Mouse (Mus musculus): ENCODE results near the gene Sept8. TPM values are rescaled to one million over a fixed set of nuclear protein-coding genes. Genes with fewer than 3 reads are reported as not detected.
"Not testable (repeated sequence)": the region's sequence is repeated elsewhere in the genome, so short reads cannot be mapped to it uniquely, and the experiment has no call there.

Sept8 gene
- polyA plus RNA-seq, 1 experiment from 2014 or later, result 25.2 TPM

- H3K36me3 ChIP-seq, result peaks cover 34% of the 10 kb centered on the region
- ATAC-seq (ENCODE audit: low FRiP score, low read depth), result no peak
- WGBS, result 83% methylated on average over 1 of the region's 1 CpGs
These were observed 13.2 kb downstream of the Sept8 start for GRCm38 (mm10) chr11:53532231-53532620.

GRCm38 (mm10) chr11:53539002-53539491 lies 20.0 kb downstream of the Sept8 start:
- Histone ChIP-seq H3K27me3 (replicated peaks) (no peaks in the 10 kb centered on the region), H3K9ac (no peak overlapping the region), H3K36me3 (peaks cover 54% of the 10 kb centered on the region), H3K4me3 (no peak overlapping the region), H3K9me3 (no peaks in the 10 kb centered on the region), H3K27ac (no peak overlapping the region), H3K4me2 (replicated peaks) (no peak overlapping the region), H3K4me1 (no peaks in the 10 kb centered on the region)
- WGBS, result 70% methylated on average over 15 of the region's 15 CpGs
- ATAC-seq (ENCODE audit: low FRiP score, low read depth), result no peak

More at GRCm38 (mm10) chr11:53532231-53532620, 13.2 kb downstream of the Sept8 start:
- Histone ChIP-seq H3K27me3 (replicated peaks) (no peaks in the 10 kb centered on the region), H3K9ac (no peak overlapping the region), H3K4me2 (replicated peaks) (no peak overlapping the region), H3K9me3 (no peaks in the 10 kb centered on the region), H3K4me1 (0 out of 2 replicates have a peak, but pooled peaks cover 4% of the 10 kb centered on the region), H3K4me3 (no peak overlapping the region), H3K27ac (no peak overlapping the region)

GRCm38 (mm10) chr11:53540394-53540793 lies 21.3 kb downstream of the Sept8 start:
- H3K4me2 ChIP-seq (replicated peaks), result no peak overlapping the region
- peaks cover 41% of the 10 kb centered on the region for H3K36me3 ChIP-seq
- H3K27me3 ChIP-seq (replicated peaks), result no peaks in the 10 kb centered on the region
- ATAC-seq (ENCODE audit: low FRiP score, low read depth), result no peak
- no peak overlapping the region for H3K27ac ChIP-seq
- no peaks in the 10 kb centered on the region for H3K4me1 ChIP-seq
- 94% methylated on average over 3 of the region's 3 CpGs for WGBS
- no peak overlapping the region for H3K9ac ChIP-seq
- H3K9me3 ChIP-seq, result no peaks in the 10 kb centered on the region
- H3K4me3 ChIP-seq, result no peak overlapping the region

- no peak for ATAC-seq (ENCODE audit: low FRiP score, low read depth)
- peaks cover 4% of the 10 kb centered on the region for H3K4me1 ChIP-seq
- no peak overlapping the region for H3K4me3 ChIP-seq
- H3K9me3 ChIP-seq, result no peaks in the 10 kb centered on the region
- 84% methylated on average over 11 of the region's 11 CpGs for WGBS
- no peak overlapping the region for H3K27ac ChIP-seq
- no peak overlapping the region for H3K4me2 ChIP-seq (replicated peaks)
- no peak overlapping the region for H3K9ac ChIP-seq
- no peaks in the 10 kb centered on the region for H3K27me3 ChIP-seq (replicated peaks)
- H3K36me3 ChIP-seq, result peaks cover 32% of the 10 kb centered on the region
These were observed 22.2 kb downstream of the Sept8 start for GRCm38 (mm10) chr11:53541222-53541621.

- Histone ChIP-seq H3K4me3 (no peak overlapping the region), H3K27ac (no peak overlapping the region), H3K36me3 (peaks cover 16% of the 10 kb centered on the region), H3K27me3 (replicated peaks) (no peaks in the 10 kb centered on the region), H3K4me2 (replicated peaks) (no peak overlapping the region), H3K9me3 (no peaks in the 10 kb centered on the region), H3K4me1 (peaks cover 6% of the 10 kb centered on the region), H3K9ac (no peak overlapping the region)
- ATAC-seq (ENCODE audit: low FRiP score, low read depth), result no peak
- 77% methylated on average over 7 of the region's 7 CpGs for WGBS
These were observed 24.0 kb downstream of the Sept8 start for GRCm38 (mm10) chr11:53543021-53543420.

GRCm38 (mm10) chr11:53546271-53546670 lies 27.2 kb downstream of the Sept8 start:
- Histone ChIP-seq H3K4me1 (peaks cover 6% of the 10 kb centered on the region), H3K4me2 (replicated peaks) (no peak overlapping the region), H3K27ac (no peak overlapping the region), H3K9ac (no peak overlapping the region), H3K36me3 (peaks cover 9% of the 10 kb centered on the region; the same call in 1 of the 2 replicates), H3K27me3 (replicated peaks) (no peaks in the 10 kb centered on the region), H3K4me3 (no peak overlapping the region), H3K9me3 (no peaks in the 10 kb centered on the region)
- 39% methylated on average over 6 of the region's 6 CpGs for WGBS
- no peak for ATAC-seq (ENCODE audit: low FRiP score, low read depth)

- 89% methylated on average over 6 of the region's 6 CpGs for WGBS
- ATAC-seq (ENCODE audit: low FRiP score, low read depth), result no peak
These were observed 28.5 kb downstream of the Sept8 start for GRCm38 (mm10) chr11:53547566-53547965.

GRCm38 (mm10) chr11:53548036-53548605 lies 29.1 kb downstream of the Sept8 start:
- no peaks in the 10 kb centered on the region for H3K9me3 ChIP-seq

More at GRCm38 (mm10) chr11:53547566-53547965, 28.5 kb downstream of the Sept8 start:
- Histone ChIP-seq H3K27ac (no peak overlapping the region), H3K4me3 (no peak overlapping the region), H3K9me3 (no peaks in the 10 kb centered on the region), H3K9ac (no peak overlapping the region), H3K27me3 (replicated peaks) (no peaks in the 10 kb centered on the region), H3K4me2 (replicated peaks) (no peak overlapping the region), H3K4me1 (peaks cover 6% of the 10 kb centered on the region), H3K36me3 (peaks cover 2% of the 10 kb centered on the region; the same call in 1 of the 2 replicates)

GRCm38 (mm10) chr11:53550714-53551113 lies 31.7 kb downstream of the Sept8 start:
- Histone ChIP-seq H3K4me3 (no peak overlapping the region), H3K36me3 (no peaks in the 10 kb centered on the region), H3K9ac (no peak overlapping the region), H3K4me1 (peaks cover 6% of the 10 kb centered on the region), H3K9me3 (no peaks in the 10 kb centered on the region), H3K27me3 (replicated peaks) (no peaks in the 10 kb centered on the region), H3K4me2 (replicated peaks) (no peak overlapping the region), H3K27ac (no peak overlapping the region)
- 90% methylated on average over 1 of the region's 1 CpGs for WGBS
- no peak for ATAC-seq (ENCODE audit: low FRiP score, low read depth)

More at GRCm38 (mm10) chr11:53548036-53548605, 29.1 kb downstream of the Sept8 start:
- Histone ChIP-seq H3K9ac (no peak overlapping the region), H3K27me3 (replicated peaks) (no peaks in the 10 kb centered on the region), H3K36me3 (no peaks in the 10 kb centered on the region), H3K27ac (no peak overlapping the region), H3K4me3 (no peak overlapping the region), H3K4me1 (peaks cover 6% of the 10 kb centered on the region), H3K4me2 (replicated peaks) (no peak overlapping the region)
- ATAC-seq (ENCODE audit: low FRiP score, low read depth), result no peak
- WGBS, result 85% methylated on average over 19 of the region's 19 CpGs

GRCm38 (mm10) chr11:53551754-53552153 lies 32.7 kb downstream of the Sept8 start:
- 76% methylated on average over 12 of the region's 12 CpGs for WGBS
- no peaks in the 10 kb centered on the region for H3K36me3 ChIP-seq
- H3K4me3 ChIP-seq, result no peak overlapping the region
- H3K9ac ChIP-seq, result no peak overlapping the region
- no peaks in the 10 kb centered on the region for H3K27me3 ChIP-seq (replicated peaks)
- H3K4me2 ChIP-seq (replicated peaks), result no peak overlapping the region
- no peaks in the 10 kb centered on the region for H3K9me3 ChIP-seq
- no peak for ATAC-seq (ENCODE audit: low FRiP score, low read depth)
- H3K27ac ChIP-seq, result no peak overlapping the region
- no peaks in the 10 kb centered on the region for H3K4me1 ChIP-seq

- H3K36me3 ChIP-seq; H3K9ac ChIP-seq; H3K4me2 ChIP-seq (replicated peaks); H3K9me3 ChIP-seq; H3K27ac ChIP-seq; H3K4me3 ChIP-seq; ATAC-seq (ENCODE audit: low FRiP score, low read depth); H3K27me3 ChIP-seq (replicated peaks); H3K4me1 ChIP-seq: not testable (repeated sequence)
- 96% methylated on average over 5 of the region's 20 CpGs for WGBS
These were observed 37.5 kb downstream of the Sept8 start for GRCm38 (mm10) chr11:53556529-53556928.

GRCm38 (mm10) chr11:53557992-53558391 lies 38.9 kb downstream of the Sept8 start:
- H3K9me3 ChIP-seq; ATAC-seq (ENCODE audit: low FRiP score, low read depth); H3K27ac ChIP-seq; H3K4me2 ChIP-seq (replicated peaks); H3K27me3 ChIP-seq (replicated peaks); H3K4me3 ChIP-seq; H3K4me1 ChIP-seq; H3K36me3 ChIP-seq; H3K9ac ChIP-seq: not testable (repeated sequence)
- WGBS, result 94% methylated on average over 1 of the region's 3 CpGs

- H3K27ac ChIP-seq; H3K4me1 ChIP-seq; H3K27me3 ChIP-seq (replicated peaks); ATAC-seq (ENCODE audit: low FRiP score, low read depth); H3K4me2 ChIP-seq (replicated peaks); H3K9ac ChIP-seq; H3K9me3 ChIP-seq; H3K4me3 ChIP-seq; H3K36me3 ChIP-seq: not testable (repeated sequence)
- WGBS, result 86% methylated on average over 1 of the region's 3 CpGs
These were observed 40.9 kb downstream of the Sept8 start for GRCm38 (mm10) chr11:53559980-53560379.
